Mouse (Mus musculus): ENCODE measurements around the gene Cwh43.

- no peak for TF ChIP-seq POLR2A (IDR thresholded peaks at IDR 0.05; ENCODE audit: control insufficient read depth, extremely low read depth, insufficient read depth, low read length, poor library complexity)
- no peak for TF ChIP-seq CTCF (IDR thresholded peaks at IDR 0.05; ENCODE audit: borderline replicate concordance, control insufficient read depth, extremely low read depth, insufficient read depth, low read length, poor library complexity)
These were observed 84.0 kb downstream of the Cwh43 start for GRCm38 (mm10) chr5:73489915-73490314.
